Mouse (Mus musculus) heart, adult 2 months (tissue): ENCODE measurements around the gene Gucy2d.

Experiments
- CTCF ChIP-seq: fragments of 200-600 bp; IDR thresholded peaks from 2 replicates; pipeline ENCODE4 v1.8.1; 2022; ENCODE audit warnings: antibody characterized with exemption, mild to moderate bottlenecking, moderate library complexity
- EP300 ChIP-seq: fragments of 200-500 bp; IDR thresholded peaks from 2 replicates; pipeline ENCODE4 v1.6.1; 2011; ENCODE audit warnings: low read depth, low read length, control low read depth; ENCODE audit not compliant: insufficient read depth
- POLR2A ChIP-seq: fragments of 200-500 bp; IDR thresholded peaks from 2 replicates; pipeline ENCODE4 v1.6.1; 2011; ENCODE audit warnings: mild to moderate bottlenecking, low read depth, low read length, control low read depth; ENCODE audit not compliant: insufficient read depth

- TF ChIP-seq CTCF (peak; percentile 88), POLR2A (no peak), EP300 (peak; percentile 78; the same call in 1 of the 2 replicates)
Measured at GRCm38 (mm10) chr7:98430785-98431184, 9.4 kb upstream of the Gucy2d start.
